Mouse (Mus musculus) cerebellum, postnatal 25 days (tissue): ENCODE results near the gene Dlec1.

Experiments
- DNase-seq, 2 experiments: peaks; one replicate each; pipeline ENCODE4 v3.0.0; 2021; ENCODE audit warnings: mixed read lengths in 2 of 2

The Dlec1 gene

DNA sequence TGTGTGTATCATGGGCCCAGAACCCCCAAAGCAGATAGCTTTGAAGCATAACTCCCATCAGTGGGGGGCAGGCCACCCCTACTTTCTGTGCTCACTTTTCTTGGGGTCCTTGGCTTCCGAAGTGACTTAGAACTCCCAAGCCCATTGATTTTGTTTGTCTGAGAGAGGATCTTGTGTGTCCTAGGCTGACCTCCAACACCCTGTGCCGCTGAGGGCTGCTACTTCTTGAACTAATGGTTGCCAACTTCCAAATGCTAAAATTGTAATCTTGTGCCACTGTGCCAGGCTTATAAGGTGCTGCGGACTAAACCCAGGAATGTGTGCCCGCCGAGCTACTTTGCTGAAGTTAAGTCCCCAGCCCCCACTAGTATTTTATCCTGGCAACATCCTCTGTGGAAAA lies 11.8 kb upstream of the Dlec1 start:
- no peak for DNase-seq

DNA sequence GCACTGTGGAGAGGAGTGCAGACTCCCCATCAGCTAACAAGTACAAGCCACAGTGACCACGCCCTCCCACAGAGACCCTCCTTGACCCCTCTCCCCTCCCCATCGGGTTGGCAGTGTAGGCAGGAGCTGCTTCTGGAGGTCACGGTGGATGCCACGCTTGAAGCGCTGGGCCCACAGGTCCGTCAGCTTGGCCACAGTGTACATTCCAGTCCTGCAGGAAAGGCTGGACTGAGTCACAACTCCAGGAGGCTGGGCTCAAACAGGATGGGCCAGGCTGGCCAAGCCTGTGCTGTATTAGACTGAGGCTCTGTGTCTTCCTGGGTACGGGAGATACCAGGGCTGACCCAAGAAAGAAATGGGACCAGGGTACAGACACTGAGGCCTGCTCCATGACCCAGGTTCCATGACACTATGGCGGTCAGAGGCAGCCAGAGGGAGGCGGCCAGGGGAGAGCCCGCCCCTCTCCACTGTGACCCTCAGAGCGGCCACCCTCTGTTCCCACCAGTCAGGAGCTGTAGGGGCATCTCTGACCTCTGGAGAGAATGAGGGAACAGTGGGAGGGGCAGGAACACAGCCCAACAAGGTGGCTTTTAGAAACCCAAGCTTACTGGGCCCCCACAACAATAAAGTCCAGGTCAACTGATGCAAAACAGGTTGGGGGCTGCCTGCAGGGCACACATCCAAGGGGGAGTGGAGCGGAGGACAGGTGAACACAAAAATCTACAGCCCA lies 10.5 kb upstream of the Dlec1 start:
- DNase-seq = no peak

DNA sequence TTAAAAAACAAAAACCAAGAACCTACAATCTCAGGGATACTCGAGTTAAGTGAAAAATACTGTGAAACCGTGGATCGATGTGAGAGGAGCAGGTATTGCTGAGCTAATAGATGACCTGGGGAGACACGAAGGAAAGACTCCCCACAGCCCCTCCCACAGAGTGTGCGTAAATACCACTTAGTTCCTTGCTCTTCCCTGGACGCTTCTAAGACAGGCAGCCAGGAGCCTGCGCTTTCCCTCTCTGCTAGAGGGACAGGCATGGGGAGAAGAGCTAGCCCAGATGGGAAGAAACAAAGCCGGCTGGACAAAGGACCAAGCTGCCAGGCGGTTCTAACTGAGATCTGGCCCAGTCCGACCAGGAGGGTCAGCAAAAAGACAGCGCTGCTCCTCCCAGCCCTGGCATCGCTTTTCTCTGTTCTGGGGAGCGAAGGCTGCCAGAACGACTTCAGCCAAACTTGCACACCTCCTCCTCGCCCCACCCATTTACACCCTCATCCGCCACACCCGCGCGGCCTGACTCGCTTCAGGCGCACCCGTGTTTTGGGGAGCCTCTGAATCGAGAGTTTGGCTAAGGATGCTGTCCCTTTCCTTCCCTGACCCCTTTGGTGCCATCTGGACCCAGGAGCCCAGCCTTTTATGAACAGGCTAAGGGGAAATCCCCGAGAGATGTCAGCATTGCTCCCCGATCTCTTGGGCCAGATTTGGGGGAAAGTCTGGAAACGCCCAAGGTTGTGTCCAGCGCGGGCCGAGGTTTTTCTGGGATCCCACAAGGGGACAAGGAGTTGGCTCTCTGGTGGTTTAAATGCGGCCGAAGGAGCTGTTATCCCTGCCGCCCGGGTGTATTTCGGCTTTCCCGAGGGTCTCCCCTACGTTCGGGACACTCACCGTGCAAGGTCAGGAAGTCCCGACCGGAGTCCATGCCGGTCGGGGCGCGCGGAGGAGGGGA lies 9.5 kb upstream of the Dlec1 start:
- peak; percentile 62 to 69 for DNase-seq

DNA sequence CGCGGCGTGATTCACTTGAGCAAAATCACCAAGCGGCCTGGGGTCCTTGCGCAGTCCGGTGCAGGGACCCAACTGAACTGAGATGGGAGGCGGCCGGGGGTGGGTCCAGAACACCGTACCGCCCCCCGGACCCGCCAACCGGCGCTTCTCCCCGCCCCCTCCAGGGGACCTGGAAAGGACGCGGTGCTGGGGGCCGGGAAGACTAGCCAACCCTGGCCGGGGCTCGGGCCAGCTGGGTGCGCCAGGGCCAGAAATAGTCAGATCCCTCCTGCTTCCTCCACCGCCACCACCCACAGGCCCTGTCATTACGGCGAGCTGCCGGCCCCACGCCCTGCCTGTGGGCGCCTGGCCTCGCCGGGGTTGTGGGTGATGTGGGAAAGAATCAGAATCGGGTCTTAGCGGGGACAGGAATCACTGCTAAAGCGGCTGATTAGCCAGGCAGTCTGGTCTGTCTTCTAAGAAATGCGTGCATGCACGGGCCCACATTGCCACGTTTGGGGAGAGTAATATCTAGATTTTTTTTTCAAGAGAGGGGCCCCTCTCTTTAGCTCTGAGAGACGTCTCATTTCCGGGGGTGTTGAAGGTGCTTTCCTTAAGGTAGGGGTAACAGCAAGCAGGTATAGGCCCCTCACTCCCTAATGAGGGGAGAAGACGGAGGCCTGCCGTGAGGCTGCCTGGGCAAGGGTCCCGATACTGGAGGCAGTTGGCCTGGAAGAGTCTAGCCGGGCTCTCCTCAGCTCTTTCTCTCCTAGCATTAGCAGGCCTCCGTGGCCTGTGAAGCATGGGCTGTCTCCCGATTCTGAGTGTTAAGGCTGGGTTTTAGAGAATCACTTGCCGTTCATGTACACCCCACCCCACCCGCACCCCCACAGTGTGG lies 8.6 kb upstream of the Dlec1 start, which contains the start of gene Plcd1:
TSS of gene Plcd1 (minus strand) at position 84 of the 877 bp plus-strand sequence.
- DNase-seq = peak; percentile 80 to 87

DNA sequence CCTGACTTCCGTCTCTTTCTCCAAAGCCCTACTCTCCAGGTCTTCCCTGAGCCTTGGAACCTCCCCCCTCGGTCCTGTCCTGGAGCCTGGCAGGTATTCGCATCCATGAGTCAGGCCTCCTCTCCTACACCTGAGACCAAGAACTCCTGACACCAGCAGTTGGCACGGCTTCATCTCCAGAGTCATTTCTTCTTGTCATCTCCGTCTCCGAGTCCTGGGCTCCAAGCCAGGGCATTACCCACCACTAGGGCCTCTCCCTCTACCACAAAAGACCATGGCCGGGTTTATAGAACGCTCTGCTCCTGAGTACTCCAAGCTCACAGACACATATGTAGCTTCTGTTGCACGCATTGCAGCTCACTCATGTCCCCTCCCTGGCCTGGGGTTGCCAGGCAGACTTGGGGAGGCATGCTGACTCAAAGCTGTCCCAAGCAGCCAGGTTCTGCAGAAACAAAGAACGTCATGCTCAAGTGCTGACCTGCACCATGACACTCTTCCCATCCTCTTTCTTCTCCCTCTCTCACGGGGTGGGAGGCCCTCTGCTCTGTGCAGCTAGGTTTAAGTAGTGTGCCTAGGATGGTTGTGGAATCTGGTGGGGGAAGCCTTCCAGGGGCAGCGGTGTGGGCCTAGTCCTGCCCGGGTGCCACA lies 7.7 kb upstream of the Dlec1 start:
- peak; percentile 22 to 36 for DNase-seq

DNA sequence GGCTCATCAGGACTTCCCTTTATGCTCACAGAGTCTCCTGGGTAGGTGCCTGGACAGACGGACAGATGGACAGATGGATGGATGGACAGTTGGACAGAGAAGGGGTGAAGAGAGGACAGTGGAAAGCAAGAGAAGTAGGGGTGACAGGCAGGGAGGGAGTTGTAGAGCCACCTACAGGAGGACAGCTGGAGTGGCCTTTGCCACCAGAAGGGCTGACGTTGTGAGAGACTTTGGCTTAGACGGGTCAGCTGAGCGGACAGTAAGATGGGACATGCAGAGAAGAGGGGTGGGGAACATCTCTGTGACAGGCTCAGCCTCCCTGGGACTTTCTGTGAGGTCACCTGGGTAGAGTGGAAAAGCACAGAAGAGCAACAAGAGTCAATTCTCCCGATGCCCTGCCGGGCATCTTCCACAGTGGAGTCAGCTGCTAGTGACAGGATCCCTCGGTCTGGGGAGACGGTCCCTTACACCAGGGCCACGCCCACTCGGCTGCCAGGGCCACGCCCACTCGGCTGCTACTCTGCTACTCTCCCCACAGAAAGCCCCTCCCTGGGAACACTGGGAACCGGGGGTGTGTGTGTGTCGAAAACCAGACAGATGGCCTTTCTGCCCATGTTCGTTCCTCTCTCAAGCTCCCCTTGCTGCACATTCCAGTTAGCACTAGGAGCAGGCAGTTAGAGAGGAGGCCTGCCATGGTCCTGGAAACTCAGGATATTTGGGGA lies 1.9 kb upstream of the Dlec1 start:
- DNase-seq = peak in 1 of 2 experiments; percentile 25

DNA sequence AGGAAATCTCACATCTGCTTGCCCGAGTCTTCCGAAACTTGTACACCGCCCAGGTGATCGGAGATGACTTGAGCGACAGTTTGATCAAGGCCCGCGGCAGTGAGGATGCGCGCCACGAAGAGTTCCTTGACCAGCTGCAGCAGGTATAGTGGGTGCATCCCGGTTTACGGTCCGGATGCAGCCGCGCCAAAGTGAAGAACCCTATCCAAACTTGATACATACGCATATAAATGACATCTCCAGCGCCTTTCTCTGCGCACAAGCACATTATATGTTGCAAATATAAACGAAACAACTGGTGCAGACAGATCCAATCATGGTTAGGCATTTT lies 470 bp downstream of the Dlec1 start:
- DNase-seq = peak in 1 of 2 experiments; percentile 41

DNA sequence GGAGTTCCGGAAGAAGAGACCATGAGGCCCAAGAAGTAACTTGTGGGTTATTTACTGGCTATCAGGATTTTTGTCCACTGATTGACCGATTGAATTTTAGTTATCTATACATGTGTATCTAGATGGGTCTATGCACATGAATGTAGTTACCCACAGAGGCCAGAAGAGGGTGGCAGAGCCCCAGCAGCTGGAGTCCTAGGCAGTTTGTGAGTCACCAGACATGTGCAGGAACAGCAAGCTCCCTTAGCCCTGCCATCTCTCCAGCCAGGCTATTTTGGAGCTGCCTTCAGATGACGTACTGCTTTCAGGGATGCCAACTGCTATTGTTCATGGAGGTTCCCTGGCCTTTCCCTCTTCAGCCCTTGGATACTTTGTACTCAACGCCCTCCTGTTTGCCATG lies 5.3 kb downstream of the Dlec1 start:
- DNase-seq = peak in 1 of 2 experiments; percentile 34

DNA sequence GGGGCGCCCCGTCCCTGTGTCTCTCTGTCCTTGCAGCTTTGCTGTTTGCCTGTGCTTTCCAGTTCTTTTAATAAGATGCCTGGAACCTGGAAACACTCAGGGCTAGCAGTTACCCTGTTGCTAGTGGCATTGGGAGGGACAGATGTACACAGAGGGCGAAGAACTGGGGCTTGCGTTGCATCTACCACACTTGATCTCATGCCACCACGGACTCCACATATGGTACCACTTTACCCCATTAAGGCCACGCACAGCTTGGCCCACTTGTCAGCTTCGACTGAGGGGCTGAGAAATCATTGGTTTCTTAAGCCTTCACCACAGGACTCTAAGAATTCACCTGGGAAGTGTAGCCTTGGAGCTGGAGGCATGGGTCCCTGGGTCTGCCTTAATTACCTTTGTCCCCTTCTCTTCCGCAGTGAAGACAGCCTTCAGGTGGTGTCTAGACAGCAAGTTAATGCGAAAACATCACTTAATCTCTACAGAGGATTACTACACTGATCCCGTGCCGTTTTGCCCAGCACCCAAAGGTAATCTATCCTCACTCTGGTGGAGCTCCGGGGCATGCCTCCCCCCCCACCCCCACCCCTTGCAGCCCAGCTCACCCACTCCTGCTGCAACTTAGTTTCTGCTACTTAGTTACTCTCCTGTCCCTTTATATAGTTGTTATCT lies 7.5 kb downstream of the Dlec1 start:
- no peak for DNase-seq

DNA sequence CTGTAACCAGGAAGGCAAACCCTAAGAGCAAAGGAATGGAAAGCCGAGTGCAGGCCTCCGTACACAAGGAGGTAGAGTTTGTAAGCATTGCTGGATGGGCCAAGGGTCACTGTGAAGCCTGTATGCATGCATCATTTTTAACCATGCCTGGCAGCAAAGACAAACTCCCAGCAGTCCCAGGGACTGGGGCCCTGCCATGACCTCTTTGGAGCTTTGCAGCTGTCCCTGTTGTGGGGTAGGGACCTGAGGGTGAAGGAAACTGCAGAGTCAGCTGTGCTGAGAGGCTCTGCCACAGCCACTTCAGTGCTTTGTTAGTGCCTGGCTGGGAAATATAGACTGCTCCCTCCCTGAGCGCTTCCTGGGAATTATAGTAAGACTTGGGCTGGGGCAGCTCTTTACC lies 8.4 kb downstream of the Dlec1 start:
- DNase-seq = no peak

DNA sequence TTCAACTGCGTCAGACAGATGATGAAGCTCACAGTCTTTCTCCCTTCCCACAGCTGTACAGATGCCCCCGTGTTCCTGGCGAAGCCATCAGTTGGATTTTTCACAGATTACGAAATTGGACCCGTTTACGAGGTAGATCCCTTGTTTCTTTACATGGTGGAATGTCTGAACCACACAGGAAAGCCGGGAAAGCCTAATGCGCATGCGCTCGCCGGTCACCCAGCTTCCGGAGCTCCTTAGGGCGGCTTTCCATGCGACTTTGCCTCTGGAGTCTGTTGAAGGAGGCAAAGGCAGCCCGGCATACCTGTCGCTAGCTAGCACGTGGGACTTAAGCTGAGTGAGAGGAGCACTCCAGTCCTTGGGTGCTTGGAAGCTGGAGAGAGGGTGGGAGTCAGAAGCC lies 12.6 kb downstream of the Dlec1 start:
- no peak for DNase-seq

DNA sequence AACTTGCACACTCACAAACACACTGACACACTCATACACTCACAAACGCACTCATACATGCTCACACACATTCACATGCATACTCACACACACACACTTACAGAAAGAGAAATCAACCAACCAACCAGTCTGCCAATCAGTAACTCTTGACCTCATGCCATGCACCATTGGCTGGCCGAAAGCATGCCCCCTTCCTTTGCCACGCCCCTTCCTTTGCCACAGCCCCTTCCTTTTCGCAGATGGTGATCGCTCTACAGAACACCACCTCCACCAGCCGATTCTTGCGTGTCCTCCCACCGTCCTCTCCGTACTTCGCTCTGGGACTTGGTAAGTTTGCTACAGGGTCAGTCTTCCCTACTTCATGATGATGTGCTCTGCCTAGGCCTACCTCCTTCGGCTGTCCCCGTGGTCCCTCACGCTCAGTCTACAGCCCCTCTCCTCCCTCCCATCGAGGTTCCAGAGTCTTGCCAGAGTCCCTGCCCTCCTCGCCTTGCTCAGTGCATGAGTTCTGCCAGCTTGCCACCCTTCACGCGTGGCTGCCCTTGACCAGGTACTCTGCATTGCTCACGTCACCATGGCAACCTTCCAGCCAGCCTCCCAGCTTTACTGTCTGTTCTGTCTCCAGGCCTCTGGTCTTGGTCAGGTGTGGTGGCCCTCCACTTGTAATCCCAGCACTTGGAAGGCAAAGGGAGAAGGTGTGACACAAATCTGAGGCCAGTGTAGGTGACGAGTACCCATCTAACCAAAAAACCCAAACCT lies 17.3 kb downstream of the Dlec1 start:
- DNase-seq = no peak

DNA sequence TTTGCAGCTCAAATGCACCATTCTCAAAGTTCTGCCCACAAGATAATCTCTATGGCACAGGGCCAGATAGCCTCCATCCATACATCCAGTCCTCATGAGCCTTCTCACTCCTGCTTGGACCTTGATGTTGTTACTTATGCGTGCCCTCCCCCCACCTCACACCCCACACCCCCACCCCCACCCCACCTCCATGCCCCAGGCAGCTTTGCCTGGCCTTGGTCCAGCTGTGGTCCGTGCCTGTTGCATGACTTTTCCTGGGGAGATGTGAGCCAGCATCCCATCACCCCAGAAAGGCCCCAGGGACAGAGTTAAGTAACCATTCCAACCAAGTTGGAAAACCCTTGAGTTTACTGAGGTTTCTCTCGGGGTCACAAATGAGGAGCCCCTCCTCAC lies 17.9 kb downstream of the Dlec1 start:
- DNase-seq = no peak

DNA sequence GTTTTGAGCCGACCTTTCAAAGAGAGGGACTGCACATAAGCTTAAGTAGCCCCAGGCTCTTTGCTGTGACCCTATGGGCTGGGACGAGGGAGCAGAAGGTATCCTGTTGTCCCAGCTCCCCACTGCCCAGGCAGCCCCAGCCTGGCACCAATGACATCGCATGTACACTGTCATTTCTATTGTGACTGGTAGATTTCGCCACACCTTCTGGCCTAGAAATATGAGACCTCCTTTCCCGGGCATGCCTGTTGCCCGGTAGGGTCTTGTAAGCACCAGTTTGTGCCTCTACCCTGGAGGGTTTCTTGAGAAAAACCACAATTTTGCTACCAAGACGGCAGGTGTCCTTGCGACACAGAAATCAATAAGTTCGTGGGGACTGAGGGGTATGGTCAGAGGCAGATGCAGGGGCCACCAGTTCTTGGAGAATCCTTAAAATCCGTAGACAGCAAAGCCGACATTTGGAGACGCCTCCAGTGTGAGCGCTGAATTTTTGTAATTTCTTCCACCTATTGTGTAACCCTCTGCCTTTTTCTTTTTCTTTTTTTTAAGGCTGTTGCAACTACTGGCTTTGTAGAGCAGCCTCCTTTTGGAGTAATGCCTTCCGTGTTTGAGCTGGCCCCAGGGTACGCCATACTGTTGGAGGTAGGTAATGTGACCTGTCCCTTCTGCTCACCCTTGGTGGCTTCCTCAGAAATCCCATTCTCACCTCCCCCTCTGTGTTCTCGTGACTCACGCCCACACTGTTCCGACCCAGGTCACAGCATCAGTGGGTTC lies 20.5 kb downstream of the Dlec1 start:
- DNase-seq = no peak

DNA sequence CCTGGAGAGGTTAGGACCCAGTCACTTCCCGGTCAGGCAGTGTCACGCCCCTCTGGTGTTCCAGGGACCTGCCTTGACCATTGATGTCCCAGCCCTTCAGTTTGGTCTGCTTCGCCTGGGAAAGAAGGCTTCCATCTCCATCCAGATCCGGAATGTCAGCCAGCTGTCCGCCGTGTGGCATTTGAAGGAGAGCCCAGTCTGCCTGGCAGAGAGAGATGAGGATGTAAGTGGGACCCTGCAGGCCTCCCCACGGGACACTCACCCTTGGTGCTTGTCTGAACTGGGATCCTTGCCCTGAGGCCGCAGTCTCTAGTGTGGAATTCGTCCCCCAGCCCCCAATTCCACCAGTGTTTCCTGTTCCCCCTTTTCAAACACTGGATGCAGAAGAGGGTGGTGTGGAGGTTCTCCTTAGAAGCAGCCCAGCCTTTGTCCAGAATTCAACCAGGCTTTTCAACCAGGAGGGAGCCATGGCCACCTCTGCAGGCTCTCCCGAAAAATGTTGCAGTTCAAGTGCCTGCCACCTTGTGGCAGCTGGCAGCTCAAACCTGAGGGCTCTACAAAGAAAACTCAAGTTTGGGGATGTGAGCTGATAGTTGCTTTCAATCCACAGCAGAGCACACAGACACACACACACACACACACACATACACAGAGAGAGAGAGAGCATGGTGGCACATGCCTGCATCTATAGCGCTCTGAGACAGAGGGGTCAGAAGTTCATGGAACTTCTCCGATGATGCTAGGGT lies 26.3 kb downstream of the Dlec1 start:
- no peak for DNase-seq

DNA sequence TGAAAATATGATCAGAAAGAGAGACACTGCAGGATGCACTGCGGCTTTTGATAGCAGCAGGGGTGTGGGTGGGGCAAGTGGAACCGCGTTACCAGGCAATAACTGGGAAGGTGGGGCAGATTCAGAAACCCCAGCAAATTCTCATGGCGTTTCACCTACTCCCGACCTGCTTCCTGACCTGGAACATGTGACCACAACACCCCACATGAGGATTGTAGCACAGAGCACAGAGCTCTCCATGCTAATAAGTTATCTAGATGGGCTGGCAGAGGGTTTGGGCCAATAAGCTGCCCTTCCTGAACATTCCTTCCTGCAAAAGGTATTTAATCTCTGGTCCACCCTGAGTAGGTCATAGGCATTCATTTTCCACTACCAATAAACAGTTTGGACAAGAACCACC lies 28.4 kb downstream of the Dlec1 start:
- no peak for DNase-seq

DNA sequence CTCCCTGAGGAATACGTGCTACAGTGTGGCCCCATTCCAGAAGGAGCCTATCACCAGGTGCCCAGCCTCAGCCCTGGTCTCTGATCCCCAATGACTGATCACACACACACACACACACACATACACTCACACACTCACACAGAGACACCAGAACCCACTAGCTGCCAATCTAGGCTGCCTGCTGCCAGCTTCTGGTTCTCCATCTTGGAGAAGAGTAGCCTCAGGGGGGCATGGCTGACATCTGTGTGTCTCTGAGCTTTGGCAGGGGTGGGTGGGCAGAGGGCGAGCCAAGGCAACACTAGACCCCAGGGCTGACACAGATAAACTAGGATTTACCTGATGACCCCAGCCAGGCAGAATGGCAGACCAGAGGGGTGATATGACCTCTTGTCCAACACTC lies 36.6 kb downstream of the Dlec1 start:
- no peak for DNase-seq

DNA sequence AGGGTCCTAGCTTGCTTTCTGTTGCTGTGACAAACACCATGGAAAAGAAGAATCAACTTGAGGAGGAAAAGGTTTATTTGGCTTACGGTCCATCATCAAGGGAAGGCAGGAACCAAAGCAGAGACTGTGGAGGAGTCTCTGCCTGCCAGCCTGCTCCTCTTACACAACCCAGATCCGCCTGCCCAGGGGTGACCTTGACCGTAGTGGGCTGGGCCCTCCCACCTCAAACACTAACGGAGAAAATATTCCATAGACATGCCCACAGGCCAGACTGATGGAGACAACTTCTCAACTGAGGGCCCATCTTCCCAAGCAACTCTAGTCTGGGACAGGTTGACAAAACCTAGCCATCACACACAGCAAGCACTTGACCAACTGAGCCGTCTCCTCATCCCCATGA lies 39.8 kb downstream of the Dlec1 start:
- no peak for DNase-seq

DNA sequence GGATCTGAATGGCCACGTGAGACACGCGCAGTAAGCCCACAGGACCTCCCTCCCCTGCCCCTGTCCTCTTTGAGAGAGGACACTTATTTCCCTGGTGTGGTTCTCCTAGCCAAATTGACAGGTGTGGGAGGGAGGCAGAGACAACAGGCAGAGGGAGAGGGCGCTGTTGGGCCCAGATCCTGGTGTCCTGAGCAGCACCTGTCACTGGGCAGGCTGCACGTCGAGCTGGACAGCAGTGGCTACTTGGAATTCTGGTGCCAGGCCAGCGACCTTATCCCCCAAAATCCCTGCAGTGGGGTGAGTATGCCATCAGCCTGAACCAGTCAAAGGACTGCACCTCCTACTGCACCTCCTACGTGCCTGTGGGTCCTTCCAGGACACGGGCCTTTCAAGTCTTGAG lies 41.1 kb downstream of the Dlec1 start:
- DNase-seq = no peak
